Mouse (Mus musculus): ENCODE results near the gene Otoa.

The Otoa gene

GRCm38 (mm10) chr7:121081816-121082215, 366 bp downstream of the Otoa start:
- DNase-seq (ENCODE audit: low spot score in 2 of 2), result no peak

- DNase-seq (ENCODE audit: low spot score in 2 of 2), result no peak
These were observed 1.6 kb downstream of the Otoa start for GRCm38 (mm10) chr7:121082949-121083513.

- no peak for DNase-seq (ENCODE audit: low spot score in 2 of 2)
These were observed 3.5 kb downstream of the Otoa start for GRCm38 (mm10) chr7:121084840-121085453.

GRCm38 (mm10) chr7:121085500-121085899, 4.0 kb downstream of the Otoa start:
- DNase-seq (ENCODE audit: low spot score in 2 of 2), result no peak

- DNase-seq (ENCODE audit: low spot score in 2 of 2), result peak in 1 of 2 experiments; percentile 2
These were observed 7.3 kb downstream of the Otoa start for GRCm38 (mm10) chr7:121088745-121089144.

GRCm38 (mm10) chr7:121090748-121091147, 9.3 kb downstream of the Otoa start:
- no peak for DNase-seq (ENCODE audit: low spot score in 2 of 2)

- DNase-seq (ENCODE audit: low spot score in 2 of 2), result no peak
These were observed 11.6 kb downstream of the Otoa start for GRCm38 (mm10) chr7:121093026-121093425.

GRCm38 (mm10) chr7:121098614-121099389, 17.4 kb downstream of the Otoa start:
- no peak for DNase-seq (ENCODE audit: low spot score in 2 of 2)

- DNase-seq (ENCODE audit: low spot score in 2 of 2), result no peak
These were observed 26.4 kb downstream of the Otoa start for GRCm38 (mm10) chr7:121107851-121108250.

- DNase-seq (ENCODE audit: low spot score in 2 of 2), result no peak
These were observed 29.9 kb downstream of the Otoa start for GRCm38 (mm10) chr7:121111321-121111720.

- no peak for DNase-seq (ENCODE audit: low spot score in 2 of 2)
These were observed 30.3 kb downstream of the Otoa start for GRCm38 (mm10) chr7:121111762-121112161.

GRCm38 (mm10) chr7:121120143-121120818, 38.8 kb downstream of the Otoa start:
- peak; percentile 30 to 63 for DNase-seq (ENCODE audit: low spot score in 2 of 2)

- DNase-seq (ENCODE audit: low spot score in 2 of 2), result no peak
These were observed 49.4 kb downstream of the Otoa start for GRCm38 (mm10) chr7:121130837-121131236.

GRCm38 (mm10) chr7:121141274-121141673, 59.8 kb downstream of the Otoa start:
- DNase-seq (ENCODE audit: low spot score in 2 of 2), result no peak

GRCm38 (mm10) chr7:121150662-121151061, 69.2 kb downstream of the Otoa start:
- DNase-seq (ENCODE audit: low spot score in 2 of 2), result no peak

GRCm38 (mm10) chr7:121152186-121152585, 70.7 kb downstream of the Otoa start:
- DNase-seq (ENCODE audit: low spot score in 2 of 2), result no peak

GRCm38 (mm10) chr7:121165616-121166015, 84.2 kb downstream of the Otoa start:
- no peak for DNase-seq (ENCODE audit: low spot score in 2 of 2)

- no peak for DNase-seq (ENCODE audit: low spot score in 2 of 2)
These were observed 90.4 kb downstream of the Otoa start for GRCm38 (mm10) chr7:121171888-121172287.

GRCm38 (mm10) chr7:121187201-121187786, 105.8 kb downstream of the Otoa start:
- no peak for DNase-seq (ENCODE audit: low spot score in 2 of 2)

GRCm38 (mm10) chr7:121188976-121189375, 107.5 kb downstream of the Otoa start:
- no peak for DNase-seq (ENCODE audit: low spot score in 2 of 2)

- DNase-seq (ENCODE audit: low spot score in 2 of 2), result no peak
These were observed 117.5 kb downstream of the Otoa start for GRCm38 (mm10) chr7:121198933-121199332.

- no peak for DNase-seq (ENCODE audit: low spot score in 2 of 2)
These were observed 130.4 kb downstream of the Otoa start for GRCm38 (mm10) chr7:121211804-121212203.

Data from spleen, postnatal 14 days (tissue).